Mouse (Mus musculus) left cerebral cortex, postnatal 4 days (tissue): ENCODE results near the gene Coro6. TPM values are rescaled to one million over a fixed set of nuclear protein-coding genes. Genes with fewer than 3 reads are reported as not detected.

ENCODE experiments used
- DNase-seq: peaks from one replicate; pipeline ENCODE4 v3.0.0-alpha.2; 2022
- intact Hi-C: fragments of 180-260 bp; cut with DNase I; formaldehyde crosslinking; loops from one replicate; pipeline ENCODE4 v1.15.1; 2025
- total RNA-seq, 2 experiments: library from RNA; stranded (reverse); gene quantifications; 2 replicates each; pipeline ENCODE4 v1.2.3; 2021

Coro6 gene
- total RNA-seq: 1 to 10 TPM; 2.2 to 3.7 TPM

GRCm38 (mm10) chr11:77462283-77463100 is at the start of gene Coro6:
Coro6 (plus strand) TSS chr11:77462411.
- intact Hi-C loops: loop anchor here (10.0 kb wide), 1 partner anchor 128 kb away; no protein-coding TSS in a partner anchor
- no peak for DNase-seq

- DNase-seq: no peak
- intact Hi-C loops: no loop called here
Observed at GRCm38 (mm10) chr11:77414141-77414839, 47.9 kb upstream of the Coro6 start.

- intact Hi-C loops: no loop called here
- DNase-seq: no peak
Observed at GRCm38 (mm10) chr11:77416212-77417000, 45.8 kb upstream of the Coro6 start.

GRCm38 (mm10) chr11:77418021-77418420 is 44.2 kb upstream of the Coro6 start:
- intact Hi-C loops: no loop called here
- DNase-seq: no peak

- intact Hi-C loops: no loop called here
- DNase-seq: no peak
Observed at GRCm38 (mm10) chr11:77423175-77423859, 38.9 kb upstream of the Coro6 start.

DNA sequence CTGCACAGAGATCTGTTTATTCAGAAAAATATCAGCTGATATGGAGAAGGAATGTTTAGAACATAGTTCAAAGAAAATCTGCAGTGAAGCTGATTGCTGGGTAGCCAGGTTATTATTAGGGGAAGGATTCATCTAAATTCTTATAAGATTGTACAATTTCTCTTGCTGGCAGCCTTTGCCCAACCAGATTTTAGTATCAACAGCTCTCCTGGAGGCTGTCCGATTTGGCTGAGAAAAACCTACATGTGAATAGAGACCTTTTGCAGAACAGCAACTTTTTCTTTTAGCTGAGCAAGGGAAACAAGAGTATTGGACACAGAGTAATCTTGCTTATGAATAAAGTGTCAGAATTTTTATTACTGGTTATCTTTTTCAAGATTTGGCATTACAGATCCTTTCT is 33.8 kb upstream of the Coro6 start:
- intact Hi-C loops: no loop called here
- no peak for DNase-seq

GRCm38 (mm10) chr11:77437026-77437425 is 25.2 kb upstream of the Coro6 start:
- intact Hi-C loops: no loop called here
- no peak for DNase-seq

DNA sequence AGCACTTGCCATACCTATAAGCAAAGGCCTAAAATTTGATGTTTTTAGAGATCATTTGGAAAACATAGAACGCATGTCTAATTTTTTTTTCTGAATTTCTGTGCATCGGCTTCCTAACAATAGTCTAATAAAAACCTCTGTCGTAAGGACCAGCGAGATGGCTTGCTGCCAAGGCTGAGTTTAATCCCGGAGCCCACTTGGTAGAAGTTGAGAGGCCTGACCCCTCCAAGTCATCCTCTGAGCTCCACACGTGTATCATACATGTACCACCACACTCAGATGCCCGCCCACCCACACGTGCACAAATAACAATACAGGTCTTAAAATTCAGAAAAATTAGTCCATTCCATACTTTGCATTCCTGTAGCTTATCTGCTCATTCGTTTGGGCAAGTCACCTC is 22.1 kb upstream of the Coro6 start:
- intact Hi-C loops: loop anchor here (10.0 kb wide), 2 partner anchors 125 to 225 kb away; partner anchors contain the start of gene Ssh2
- no peak for DNase-seq

DNA sequence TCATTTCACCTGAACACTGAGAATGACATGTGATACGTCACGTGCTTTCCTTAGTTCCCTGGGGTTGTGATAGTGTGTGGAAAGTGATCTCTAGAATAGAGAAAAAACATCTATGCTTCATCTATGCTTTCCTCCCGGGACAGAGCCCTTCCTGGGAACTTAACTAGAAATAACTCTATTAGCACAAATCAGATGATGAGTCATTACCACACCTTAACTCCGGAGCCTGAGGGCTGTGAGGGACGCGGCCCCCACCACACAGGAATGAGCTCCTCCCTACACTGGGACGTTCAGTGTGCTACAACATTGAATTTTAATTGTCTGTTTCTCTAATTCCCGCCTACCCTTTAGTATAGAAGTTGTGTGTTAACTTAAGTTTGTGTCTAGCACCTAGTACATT is 21.2 kb upstream of the Coro6 start:
- DNase-seq: no peak
- intact Hi-C loops: loop anchor here (10.0 kb wide), 2 partner anchors 126 to 226 kb away; partner anchors contain the start of gene Ssh2

- DNase-seq: no peak
- intact Hi-C loops: loop anchor here (10.0 kb wide), 2 partner anchors 128 to 228 kb away; partner anchors contain the start of gene Ssh2
Observed at GRCm38 (mm10) chr11:77442186-77443170, 19.7 kb upstream of the Coro6 start.

DNA sequence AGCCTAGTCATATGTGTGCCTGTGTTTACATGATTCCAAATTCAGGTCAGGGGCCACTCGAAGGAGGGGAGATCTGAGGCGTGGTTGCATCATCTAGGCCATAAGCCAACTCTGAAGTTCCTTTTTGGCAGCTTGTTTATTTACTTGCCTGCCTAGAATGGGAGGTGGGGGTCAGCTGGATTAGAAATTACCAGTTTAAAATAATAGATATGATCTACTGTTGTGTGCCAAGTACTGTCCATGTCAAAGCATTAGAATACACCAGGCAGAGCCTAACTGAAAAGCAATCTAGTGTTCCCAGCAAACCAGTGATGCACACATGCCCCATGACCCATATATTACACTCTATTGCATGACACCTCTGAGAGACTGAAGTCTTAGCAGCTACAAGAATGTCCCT is 17.3 kb upstream of the Coro6 start:
- no peak for DNase-seq
- intact Hi-C loops: loop anchor here (10.0 kb wide), 2 partner anchors 130 to 230 kb away; partner anchors contain the start of gene Ssh2

GRCm38 (mm10) chr11:77446628-77447041 is 15.6 kb upstream of the Coro6 start:
- intact Hi-C loops: loop anchor here (10.0 kb wide), 2 partner anchors 132 to 232 kb away; partner anchors contain the start of gene Ssh2
- no peak for DNase-seq

DNA sequence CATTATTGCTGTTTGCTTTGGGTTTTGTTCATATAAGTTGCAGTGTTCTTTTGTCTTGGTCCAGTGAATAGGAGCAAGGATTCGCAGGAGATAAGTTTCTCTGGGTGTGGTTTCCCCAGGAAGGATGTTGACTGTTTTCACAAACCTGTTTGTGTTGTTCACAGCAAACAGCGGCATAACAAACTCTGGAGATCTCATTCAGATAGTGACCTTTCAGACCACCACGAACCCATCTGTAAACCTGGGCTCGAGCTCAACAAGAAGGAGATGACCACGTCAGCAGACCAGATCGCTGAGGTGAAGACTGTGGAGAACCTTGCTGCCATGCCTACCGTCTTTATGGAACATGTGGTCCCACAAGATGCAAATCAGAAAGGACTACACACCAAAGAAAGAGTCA is 13.0 kb upstream of the Coro6 start:
- DNase-seq: no peak
- intact Hi-C loops: loop anchor here (10.0 kb wide), 2 partner anchors 134 to 234 kb away; partner anchors contain the start of gene Ssh2

DNA sequence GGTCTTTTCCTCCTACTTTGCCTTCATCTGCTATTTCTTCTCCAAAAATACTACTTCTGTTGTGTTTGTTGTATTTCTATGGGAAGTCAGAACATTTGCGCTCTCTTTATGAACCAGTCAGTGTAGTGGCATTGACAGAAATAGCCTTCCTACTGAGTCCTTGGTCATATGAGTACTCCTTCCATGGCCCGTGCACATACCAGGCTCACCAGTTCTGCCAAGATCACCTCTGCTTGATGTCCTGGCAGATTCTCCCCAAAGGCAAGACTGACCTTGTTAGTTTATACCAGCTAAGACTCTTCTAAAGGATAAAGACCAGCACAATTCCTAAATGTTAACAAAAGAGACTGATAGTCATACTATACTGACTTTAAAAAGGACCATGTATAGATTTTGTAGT is 10.5 kb upstream of the Coro6 start:
- intact Hi-C loops: no loop called here

GRCm38 (mm10) chr11:77453388-77453787 is 8.8 kb upstream of the Coro6 start:
- intact Hi-C loops: no loop called here
- no peak for DNase-seq

More for the DNA sequence above, 10.5 kb upstream of the Coro6 start:
- DNase-seq: no peak

DNA sequence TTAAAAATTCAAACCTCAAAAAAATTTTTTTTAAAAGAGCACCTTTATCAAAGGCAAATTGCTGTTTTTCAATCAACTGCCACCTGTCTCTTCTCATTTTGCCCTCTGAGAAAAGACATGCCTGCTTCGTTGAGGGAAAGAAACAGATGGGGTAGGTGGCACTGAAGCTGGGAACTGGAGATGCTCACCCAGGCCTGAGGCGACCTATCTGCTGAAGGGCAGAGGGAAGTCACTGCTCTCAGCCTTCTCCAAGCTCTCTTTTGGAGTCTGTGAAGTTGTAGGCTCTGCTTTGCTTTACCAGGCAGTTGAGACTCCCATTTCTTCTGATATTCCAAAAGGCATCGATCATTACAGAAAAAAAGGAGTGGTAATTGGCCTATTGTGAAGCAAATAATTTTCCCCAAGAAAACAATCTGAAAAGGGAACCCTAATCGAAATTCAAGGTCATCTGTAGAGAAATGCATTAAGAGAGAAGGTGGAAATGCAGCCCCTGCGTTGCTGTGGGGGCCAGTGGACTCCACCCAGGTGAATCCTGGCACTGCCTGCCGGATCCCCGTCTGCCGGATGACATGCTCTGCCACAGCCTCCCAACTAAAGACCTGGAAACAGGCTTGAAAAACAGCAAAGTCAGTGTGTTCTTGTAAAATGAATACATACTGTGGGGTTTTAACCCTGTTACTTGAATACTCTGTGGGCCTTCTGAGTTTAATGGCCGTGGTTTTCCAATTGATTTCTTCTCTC is 6.3 kb upstream of the Coro6 start:
- DNase-seq: no peak
- intact Hi-C loops: no loop called here

DNA sequence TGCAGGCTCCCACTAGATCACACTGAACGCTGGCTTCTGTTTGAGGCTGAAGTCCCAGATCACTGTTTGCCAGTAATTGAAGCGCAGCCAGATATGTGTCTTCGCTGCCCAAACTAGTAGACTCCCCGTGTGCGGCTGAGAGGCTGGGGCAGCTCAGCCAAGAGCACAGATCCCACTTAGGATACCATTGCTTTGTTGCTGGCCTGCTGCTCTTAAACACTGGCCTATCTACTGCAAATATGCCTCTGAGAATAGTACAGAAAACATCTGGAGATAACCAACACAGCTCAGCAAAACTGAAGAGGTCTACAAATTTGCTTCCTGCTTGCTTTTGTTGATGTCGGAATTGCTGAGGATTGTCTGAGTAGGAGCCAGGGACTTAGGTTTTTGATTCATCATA is 5.3 kb upstream of the Coro6 start:
- intact Hi-C loops: no loop called here
- DNase-seq: peak; percentile 59

DNA sequence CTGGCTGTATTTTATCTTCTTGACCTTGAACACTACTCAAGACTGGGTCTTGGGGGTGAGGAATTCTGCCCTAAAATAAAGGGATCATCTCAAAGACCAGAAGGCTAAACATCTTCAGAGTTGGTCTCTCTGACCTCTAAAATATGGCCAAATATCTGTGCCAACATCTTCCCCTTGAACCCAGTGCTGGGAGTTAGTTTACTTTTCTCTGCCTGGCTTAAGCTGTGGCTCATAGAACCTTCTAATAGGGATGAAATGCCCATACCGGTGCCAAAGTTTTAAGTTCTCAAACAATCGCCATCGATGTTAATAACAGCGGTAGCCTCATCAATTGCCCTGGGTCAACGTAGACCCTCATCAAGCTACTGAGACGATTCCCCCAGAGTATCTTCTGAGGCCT is 355 bp upstream of the Coro6 start:
- DNase-seq: no peak
- intact Hi-C loops: loop anchor here (10.0 kb wide), 1 partner anchor 127 kb away; no protein-coding TSS in a partner anchor
